In genomic region chr5:75457403-75457802, GRCm38 (mm10) we compare ENCODE assay signal across 22 mouse cellular contexts.
DNase-seq lines count a peak whose midpoint lies in the region; ATAC-seq and TF ChIP-seq lines count a peak whose summit lies in the region.
"Had no signal": no experiment of that assay in that cellular context is flagged by ENCODE, and none has a peak within 500 bp of the region (broad histone marks: within the 10 kb centered on the region; RNA-seq: fewer than 3 reads in every experiment).

No protein-coding gene starts in this region.

- no peaks in the 10 kb centered on the region for H3K9me3 ChIP-seq in forebrain, embryonic 14.5 days (replicated peaks; ENCODE audit: control insufficient read depth, low read length)
- no peaks in the 10 kb centered on the region for H3K9me3 ChIP-seq in forebrain, embryonic 10.5 days
- no peaks in the 10 kb centered on the region for H3K9me3 ChIP-seq in hindbrain, postnatal 0 days (ENCODE audit: low read length)
- no peaks in the 10 kb centered on the region for H3K9me3 ChIP-seq in hindbrain, embryonic 14.5 days (ENCODE audit: control insufficient read depth, low read length)
- no peaks in the 10 kb centered on the region for H3K9me3 ChIP-seq in midbrain, embryonic 11.5 days (ENCODE audit: control insufficient read depth, low read length)
- no peaks in the 10 kb centered on the region for H3K9me3 ChIP-seq in midbrain, embryonic 16.5 days (replicated peaks; ENCODE audit: control insufficient read depth, low read length, poor library complexity, severe bottlenecking)
- H3K9me3 ChIP-seq: embryonic facial prominence, embryonic 12.5 days; heart, embryonic 15.5 days; hindbrain, embryonic 15.5 days had no signal

- H3K4me1 ChIP-seq in forebrain, embryonic 14.5 days (ENCODE audit: control insufficient read depth, insufficient read depth, low read length), result 0 out of 2 replicates have a peak, but pooled peaks cover 2% of the 10 kb centered on the region
- peaks cover 15% of the 10 kb centered on the region for H3K4me1 ChIP-seq in forebrain, embryonic 10.5 days
- H3K4me1 ChIP-seq in hindbrain, postnatal 0 days (ENCODE audit: insufficient read depth, low read length), result peaks cover 9% of the 10 kb centered on the region; the same call in 1 of the 2 replicates
- H3K4me1 ChIP-seq in hindbrain, embryonic 14.5 days (replicated peaks; ENCODE audit: control insufficient read depth, insufficient read depth, low read length), result peaks cover 18% of the 10 kb centered on the region; the same call in 1 of the 2 replicates
- H3K4me1 ChIP-seq in midbrain, embryonic 11.5 days (ENCODE audit: control insufficient read depth, insufficient read depth, low read length), result no peaks in the 10 kb centered on the region
- no peaks in the 10 kb centered on the region for H3K4me1 ChIP-seq in midbrain, embryonic 16.5 days (ENCODE audit: control insufficient read depth, insufficient read depth, low read length)

- no peaks in the 10 kb centered on the region for H3K27me3 ChIP-seq in forebrain, embryonic 14.5 days (replicated peaks; ENCODE audit: control insufficient read depth, insufficient read depth, low read length)
- H3K27me3 ChIP-seq in forebrain, embryonic 10.5 days (ENCODE audit: poor library complexity, severe bottlenecking), result 0 out of 2 replicates have a peak, but pooled peaks cover 4% of the 10 kb centered on the region
- H3K27me3 ChIP-seq in hindbrain, postnatal 0 days (ENCODE audit: insufficient read depth, low read length), result no peaks in the 10 kb centered on the region
- H3K27me3 ChIP-seq in hindbrain, embryonic 14.5 days (ENCODE audit: control insufficient read depth, insufficient read depth, low read length), result no peaks in the 10 kb centered on the region
- no peaks in the 10 kb centered on the region for H3K27me3 ChIP-seq in midbrain, embryonic 11.5 days (ENCODE audit: control insufficient read depth, insufficient read depth, low read length)
- H3K27me3 ChIP-seq in midbrain, embryonic 16.5 days (ENCODE audit: control insufficient read depth, insufficient read depth, low read depth, low read length), result no peaks in the 10 kb centered on the region
- H3K27me3 ChIP-seq: CH12.LX; embryonic facial prominence, embryonic 12.5 days; heart, embryonic 15.5 days; hindbrain, embryonic 15.5 days had no signal

- no peak overlapping the region for H3K9ac ChIP-seq in forebrain, embryonic 14.5 days (ENCODE audit: low read length)
- H3K9ac ChIP-seq in hindbrain, postnatal 0 days (replicated peaks; ENCODE audit: low read length), result no peak overlapping the region
- no peak overlapping the region for H3K9ac ChIP-seq in hindbrain, embryonic 14.5 days
- H3K9ac ChIP-seq in midbrain, embryonic 11.5 days (ENCODE audit: low read length), result no peak overlapping the region
- no peak overlapping the region for H3K9ac ChIP-seq in midbrain, embryonic 16.5 days (ENCODE audit: low read depth, low read length)
- H3K9ac ChIP-seq: embryonic facial prominence, embryonic 12.5 days; heart, embryonic 15.5 days; hindbrain, embryonic 15.5 days had no signal

- H3K36me3 ChIP-seq in forebrain, embryonic 14.5 days (ENCODE audit: control insufficient read depth, insufficient read depth, low read length), result no peaks in the 10 kb centered on the region
- no peaks in the 10 kb centered on the region for H3K36me3 ChIP-seq in forebrain, embryonic 10.5 days (replicated peaks)
- H3K36me3 ChIP-seq in hindbrain, postnatal 0 days (ENCODE audit: insufficient read depth, low read length), result no peaks in the 10 kb centered on the region
- H3K36me3 ChIP-seq in hindbrain, embryonic 14.5 days (replicated peaks; ENCODE audit: control insufficient read depth, insufficient read depth), result no peaks in the 10 kb centered on the region
- no peaks in the 10 kb centered on the region for H3K36me3 ChIP-seq in midbrain, embryonic 11.5 days (ENCODE audit: control insufficient read depth, insufficient read depth, low read length)
- H3K36me3 ChIP-seq in midbrain, embryonic 16.5 days (ENCODE audit: control insufficient read depth, insufficient read depth, low read length), result no peaks in the 10 kb centered on the region
- H3K36me3 ChIP-seq: embryonic facial prominence, embryonic 12.5 days; heart, embryonic 15.5 days; hindbrain, embryonic 15.5 days had no signal

- no peak overlapping the region for H3K27ac ChIP-seq in forebrain, embryonic 14.5 days (ENCODE audit: low read depth, low read length)
- H3K27ac ChIP-seq in forebrain, embryonic 10.5 days, result no peak overlapping the region
- no peak overlapping the region for H3K27ac ChIP-seq in hindbrain, postnatal 0 days
- no peak overlapping the region for H3K27ac ChIP-seq in hindbrain, embryonic 14.5 days
- H3K27ac ChIP-seq in midbrain, embryonic 11.5 days (ENCODE audit: low read depth, low read length), result no peak overlapping the region
- H3K27ac ChIP-seq in midbrain, embryonic 16.5 days (ENCODE audit: low read length), result no peak overlapping the region
- H3K27ac ChIP-seq: embryonic facial prominence, embryonic 12.5 days; heart, embryonic 15.5 days; hindbrain, embryonic 15.5 days had no signal

- DNase-seq in forebrain, embryonic 14.5 days (ENCODE audit: low spot score), result no peak
- no peak for DNase-seq in forebrain, embryonic 10.5 days (ENCODE audit: extremely low spot score, low spot score)
- no peak for DNase-seq in hindbrain, postnatal 0 days (ENCODE audit: low spot score)
- DNase-seq in hindbrain, embryonic 14.5 days (ENCODE audit: low spot score), result no peak
- peak; percentile 49 for DNase-seq in midbrain, embryonic 11.5 days (ENCODE audit: low spot score, missing footprints)
- no peak for DNase-seq in spleen, postnatal 36 days (ENCODE audit: low spot score in 2 of 2)
- DNase-seq: adrenal gland, adult 2 months; adrenal gland, postnatal 25 days; cerebellum, adult 11 months; cerebellum, adult 8-10 months; cerebellum, postnatal 14 days; embryo, embryonic 11 days; gastrocnemius, postnatal 36 days; heart, adult 18-20 months; heart, postnatal 14 days; kidney, adult 11 months had no signal

- H3K4me2 ChIP-seq in forebrain, embryonic 14.5 days (ENCODE audit: low read length), result no peak overlapping the region
- H3K4me2 ChIP-seq in hindbrain, postnatal 0 days (ENCODE audit: low read depth, low read length), result no peak overlapping the region
- H3K4me2 ChIP-seq in hindbrain, embryonic 14.5 days (replicated peaks), result no peak overlapping the region
- H3K4me2 ChIP-seq in midbrain, embryonic 11.5 days, result no peak overlapping the region
- no peak overlapping the region for H3K4me2 ChIP-seq in midbrain, embryonic 16.5 days (ENCODE audit: low read length)
- H3K4me2 ChIP-seq: embryonic facial prominence, embryonic 12.5 days; heart, embryonic 11.5 days; heart, embryonic 15.5 days; hindbrain, embryonic 15.5 days had no signal

- TF ChIP-seq CTCF in hindbrain, postnatal 0 days (IDR thresholded peaks at IDR 0.05; ENCODE audit: low read depth), result no peak

- H3K4me3 ChIP-seq in forebrain, embryonic 14.5 days (ENCODE audit: low read depth, low read length), result no peak overlapping the region
- H3K4me3 ChIP-seq in forebrain, embryonic 10.5 days, result no peak overlapping the region
- no peak overlapping the region for H3K4me3 ChIP-seq in hindbrain, postnatal 0 days (ENCODE audit: low read length)
- H3K4me3 ChIP-seq in hindbrain, embryonic 14.5 days (replicated peaks; ENCODE audit: low read length), result no peak overlapping the region
- H3K4me3 ChIP-seq in midbrain, embryonic 11.5 days (ENCODE audit: low read depth, low read length), result no peak overlapping the region
- H3K4me3 ChIP-seq in midbrain, embryonic 16.5 days (ENCODE audit: low read depth, low read length), result no peak overlapping the region
- H3K4me3 ChIP-seq: embryonic facial prominence, embryonic 12.5 days; heart, embryonic 15.5 days; hindbrain, embryonic 15.5 days had no signal

- WGBS in forebrain, embryonic 14.5 days, result 68% methylated on average over 6 of the region's 6 CpGs
- WGBS in forebrain, embryonic 10.5 days, result 87% methylated on average over 6 of the region's 6 CpGs
- WGBS in hindbrain, postnatal 0 days, result 58% methylated on average over 6 of the region's 6 CpGs
- 57% methylated on average over 6 of the region's 6 CpGs for WGBS in hindbrain, embryonic 14.5 days
- WGBS in midbrain, embryonic 11.5 days, result 79% methylated on average over 6 of the region's 6 CpGs
- 68% methylated on average over 6 of the region's 6 CpGs for WGBS in midbrain, embryonic 16.5 days

- ATAC-seq in forebrain, embryonic 14.5 days, result peak; percentile 57; the same call in 1 of the 2 replicates
- ATAC-seq in hindbrain, postnatal 0 days, result 0 out of 2 replicates have a peak, but pooled peaks have one; percentile 21
- no peak for ATAC-seq in hindbrain, embryonic 14.5 days (ENCODE audit: low FRiP score)
- no peak for ATAC-seq in midbrain, embryonic 11.5 days (ENCODE audit: low FRiP score)
- ATAC-seq in midbrain, embryonic 16.5 days, result no peak

Comparison
In these comparisons a context has a peak if more than half of its experiments do, and no peak if none do; other contexts are left out.
1. ATAC-seq: peak in forebrain, embryonic 14.5 days (single experiment) and hindbrain, postnatal 0 days (single experiment); none in hindbrain, embryonic 14.5 days (single experiment), midbrain, embryonic 11.5 days (single experiment) and midbrain, embryonic 16.5 days (single experiment).